Mouse (Mus musculus): ENCODE results near the gene Hist1h2bc.

Hist1h2bc gene

DNA sequence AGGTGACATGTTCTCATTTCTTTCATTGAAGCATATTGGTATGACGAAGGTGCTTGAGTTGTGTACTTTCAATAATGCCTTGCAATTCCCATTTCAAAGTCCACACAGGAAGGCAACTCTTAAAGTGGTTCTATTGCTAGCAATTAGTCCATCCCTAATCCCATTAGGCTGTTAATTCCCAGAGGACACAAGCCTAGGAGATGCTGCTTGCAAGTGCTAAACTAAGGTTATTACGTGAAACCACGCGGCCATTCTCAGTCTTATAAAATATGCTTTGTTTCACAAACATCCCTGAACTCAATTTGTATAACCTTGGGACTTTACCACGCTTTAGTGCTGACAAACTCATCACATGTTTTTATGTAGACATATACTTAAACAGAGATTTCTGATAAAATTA lies 53.1 kb downstream of the Hist1h2bc start:
- no peak for DNase-seq (ENCODE audit: low read depth, low spot score)

- DNase-seq (ENCODE audit: low read depth, low spot score): no peak
Observed at GRCm38 (mm10) chr13:23738041-23738440, 54.0 kb downstream of the Hist1h2bc start.

DNA sequence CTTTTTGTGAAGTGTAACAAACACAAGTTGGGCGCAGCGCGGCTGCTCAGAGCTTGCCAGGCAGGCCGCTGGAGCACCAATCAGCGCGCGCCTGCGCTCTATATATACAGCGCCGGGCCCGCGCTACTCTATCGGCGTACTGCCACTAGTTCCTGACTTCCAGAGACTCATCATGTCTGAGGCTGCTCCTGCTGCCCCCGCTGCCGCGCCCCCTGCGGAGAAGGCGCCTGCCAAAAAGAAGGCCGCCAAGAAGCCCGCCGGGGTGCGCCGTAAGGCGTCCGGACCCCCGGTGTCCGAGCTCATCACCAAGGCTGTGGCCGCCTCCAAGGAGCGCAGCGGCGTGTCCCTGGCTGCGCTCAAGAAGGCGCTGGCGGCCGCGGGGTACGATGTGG lies 54.7 kb downstream of the Hist1h2bc start, which contains the start of gene Hist1h1c:
Hist1h1c (plus strand) TSS at position 132 of the 392 bp plus-strand sequence.
- peak; percentile 90 for DNase-seq (ENCODE audit: low read depth, low spot score)

DNA sequence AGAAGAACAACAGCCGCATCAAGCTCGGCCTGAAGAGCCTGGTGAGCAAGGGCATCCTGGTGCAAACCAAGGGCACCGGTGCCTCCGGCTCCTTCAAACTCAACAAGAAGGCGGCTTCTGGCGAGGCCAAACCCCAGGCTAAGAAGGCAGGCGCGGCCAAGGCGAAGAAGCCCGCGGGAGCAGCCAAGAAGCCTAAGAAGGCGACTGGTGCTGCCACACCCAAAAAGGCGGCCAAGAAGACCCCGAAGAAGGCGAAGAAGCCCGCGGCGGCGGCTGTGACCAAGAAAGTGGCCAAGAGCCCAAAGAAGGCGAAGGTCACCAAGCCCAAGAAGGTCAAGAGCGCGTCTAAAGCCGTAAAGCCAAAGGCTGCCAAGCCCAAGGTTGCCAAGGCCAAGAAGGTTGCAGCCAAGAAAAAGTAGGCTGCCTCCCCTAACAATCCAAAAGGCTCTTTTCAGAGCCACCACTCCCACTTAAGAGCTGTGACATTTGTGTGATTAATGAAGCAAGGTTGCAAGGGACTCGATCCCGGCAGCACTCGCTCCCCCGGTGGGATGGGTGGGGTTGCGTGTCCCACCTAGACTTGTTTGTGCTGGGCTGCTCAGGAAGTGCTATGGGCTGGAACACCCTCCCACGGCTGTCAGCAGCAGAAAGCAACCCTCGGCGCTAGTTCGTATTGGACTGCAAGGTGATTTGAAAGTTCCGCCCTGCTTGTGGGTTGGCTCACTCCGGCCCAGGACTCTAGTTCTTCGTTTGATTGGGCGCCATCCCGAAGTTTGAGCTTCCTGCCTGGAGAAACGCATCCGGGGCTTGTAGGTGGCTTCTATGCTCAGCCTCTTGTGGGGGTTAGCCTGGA lies 55.3 kb downstream of the Hist1h2bc start:
- DNase-seq (ENCODE audit: low read depth, low spot score): peak; percentile 83

DNA sequence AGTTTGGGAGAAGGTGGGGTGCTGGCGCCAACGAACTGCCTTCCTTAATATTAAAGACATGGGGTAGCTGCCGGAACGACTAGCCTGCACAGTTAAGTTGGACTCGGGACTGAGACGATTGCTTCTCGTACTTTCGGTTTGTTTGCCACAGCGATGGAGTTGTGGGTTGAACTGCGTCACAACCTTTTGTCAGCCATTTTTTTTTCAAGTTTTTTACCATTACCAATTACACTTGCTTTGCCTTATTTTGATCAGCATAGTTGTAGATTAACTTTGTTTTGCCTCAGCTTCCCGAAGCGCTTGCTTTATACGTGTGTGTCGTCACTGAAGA lies 55.9 kb downstream of the Hist1h2bc start:
- DNase-seq (ENCODE audit: low read depth, low spot score): no peak

DNA sequence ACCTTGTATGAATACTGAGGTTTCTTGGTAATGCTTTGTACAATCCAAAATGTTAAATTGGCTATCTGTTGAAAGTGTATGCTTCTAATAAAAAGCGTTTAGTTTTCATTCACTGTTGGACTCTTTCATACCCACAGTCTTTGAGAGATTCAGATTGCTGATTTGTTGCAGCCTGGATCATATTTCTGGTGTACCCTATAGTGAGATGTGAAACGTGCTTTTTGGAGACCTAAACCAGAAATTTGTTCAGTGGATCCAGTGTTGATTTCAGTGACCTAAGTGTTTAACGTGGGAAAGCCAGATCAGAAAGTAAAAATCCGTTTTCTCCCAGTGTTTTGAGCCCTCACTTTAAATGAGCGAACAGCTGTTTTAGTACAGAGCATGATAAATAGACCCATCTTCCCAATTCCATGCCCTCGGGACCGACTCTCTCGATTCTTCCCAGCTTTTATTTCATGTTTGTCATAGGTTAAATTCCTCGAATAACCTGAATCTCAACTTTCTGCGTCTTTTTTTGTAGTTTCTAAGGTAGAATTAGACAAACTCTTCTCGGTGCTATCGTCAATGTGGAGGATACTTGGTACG lies 56.3 kb downstream of the Hist1h2bc start:
- DNase-seq (ENCODE audit: low read depth, low spot score): no peak

- DNase-seq (ENCODE audit: low read depth, low spot score): no peak
Observed at GRCm38 (mm10) chr13:23740910-23741309, 56.9 kb downstream of the Hist1h2bc start.

DNA sequence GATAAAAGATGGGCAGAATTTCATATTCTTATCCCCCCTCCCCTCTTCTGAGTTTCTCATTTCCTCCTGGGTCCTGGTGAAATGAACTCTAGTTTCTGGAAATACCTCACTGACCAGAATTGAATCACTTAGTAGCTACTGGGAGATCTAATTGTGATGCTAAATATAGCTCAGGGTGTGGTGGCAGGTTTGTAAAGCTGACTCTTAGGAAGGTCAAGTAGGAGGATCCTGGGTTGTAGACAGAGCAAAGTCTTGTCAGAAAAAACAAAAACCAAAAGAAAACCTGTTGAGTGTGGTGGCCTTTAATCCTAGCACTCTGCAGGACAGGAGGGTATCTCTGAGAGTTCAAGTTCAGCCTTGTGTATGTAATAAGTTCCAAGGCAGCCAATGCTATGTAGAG lies 58.0 kb downstream of the Hist1h2bc start:
- DNase-seq (ENCODE audit: low read depth, low spot score): no peak

Data from embryo, embryonic 11.5 days (tissue).